Mouse (Mus musculus) embryonic stem cell, embryonic (primary cell): ENCODE measurements at regions not wholly inside any gene's neighbourhood (a gene's known extent, or its start where the extent isn't known, plus 50 kb on each side); places are given as distances from the start of the nearest gene placed in this dataset.

Experiments used
- CTCF ChIA-PET, 4 experiments: fragments of 300-600 bp in 2 of 4; fragments of 350-600 bp in 2 of 4; sonication (Branson Sonifier 250); formaldehyde crosslinking; loops; one replicate each; lab custom pipeline; 2022; ENCODE audit warnings: inconsistent platforms in 2 of 4; lab: Charles Lee
- POLR2A ChIA-PET, 4 experiments: fragments of 300-600 bp in 2 of 4; fragments of 350-600 bp in 2 of 4; sonication (Branson Sonifier 250); formaldehyde crosslinking; loops; one replicate each; lab custom pipeline; 2022; ENCODE audit warnings: antibody characterized with exemption in 4 of 4, inconsistent platforms in 1 of 4; lab: Charles Lee

DNA sequence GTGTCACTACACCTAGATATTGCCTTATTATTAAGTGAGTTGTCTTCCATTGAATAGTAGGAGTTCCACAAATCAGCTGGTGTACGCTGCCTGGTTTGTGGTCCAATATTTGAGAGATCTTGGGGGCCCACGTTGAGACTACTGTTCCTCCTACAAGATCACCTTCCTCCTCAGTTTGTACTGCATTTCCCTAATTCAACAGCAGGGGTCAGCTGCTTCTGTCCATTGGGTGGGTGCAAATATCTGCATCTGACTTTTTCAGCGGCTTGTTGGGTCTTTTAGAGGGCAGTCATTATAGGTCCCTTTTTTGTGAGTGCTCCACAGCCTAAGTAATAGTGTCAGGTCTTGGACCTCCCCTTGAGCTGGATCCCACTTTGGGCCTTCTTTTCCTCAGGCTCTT is 908.8 kb upstream of the Vwc2 start:
- ChIA-PET CTCF (no interaction called here), POLR2A (no interaction called here)
